Mouse (Mus musculus): ENCODE measurements around the gene Rnf123. TPM values are rescaled to one million over a fixed set of nuclear protein-coding genes. Genes with fewer than 3 reads are reported as not detected.

Rnf123 gene
- polyA plus RNA-seq (2012; rRNA removed): 105 and 129 TPM in 2 replicates

GRCm38 (mm10) chr9:108082988-108083431, at the start of gene Rnf123:
Gene Rnf123, minus strand, starts transcription at chr9:108083346.

GRCm38 (mm10) chr9:108094184-108094941, 11.2 kb upstream of the Rnf123 start, which contains the start of gene Apeh:
Gene Apeh, minus strand, starts transcription at chr9:108094606.

GRCm38 (mm10) chr9:108080168-108080567, 3.0 kb downstream of the Rnf123 start, which contains the start of gene Mst1:
Gene Mst1, plus strand, starts transcription at chr9:108080436.

GRCm38 (mm10) chr9:108052885-108053664, 30.1 kb downstream of the Rnf123 start, which contains the start of gene Amigo3:
Gene Amigo3, plus strand, starts transcription at chr9:108053159.

GRCm38 (mm10) chr9:108049016-108049455, 34.1 kb downstream of the Rnf123 start, which contains the start of gene Gmppb:
Gene Gmppb, plus strand, starts transcription at chr9:108049242.

GRCm38 (mm10) chr9:108001922-108002770, 81.0 kb downstream of the Rnf123 start, which contains the start of gene Ip6k1:
Gene Ip6k1, plus strand, starts transcription at chr9:108002501.

Other genes starting within 250 kb of the Rnf123 start
- 21.5 and 22.3 TPM in 2 replicates for gene Rbm6, start 210.1 kb downstream of the Rnf123 start, polyA plus RNA-seq (2012; rRNA removed)
- gene Mon1a, start 195.2 kb downstream of the Rnf123 start, polyA plus RNA-seq (2012; rRNA removed): 3.8 and 3.9 TPM in 2 replicates
- 0.98 and 1.0 TPM in 2 replicates for gene Mst1r, start 176.5 kb downstream of the Rnf123 start, polyA plus RNA-seq (2012; rRNA removed)
- gene Actl11, start 154.9 kb downstream of the Rnf123 start, polyA plus RNA-seq (2012; rRNA removed): not detected in 2 replicates
- 0.10 and 0.13 TPM in 2 replicates for gene Camkv, start 147.7 kb downstream of the Rnf123 start, polyA plus RNA-seq (2012; rRNA removed)
- 6.3 and 8.5 TPM in 2 replicates for gene Traip, start 133.2 kb downstream of the Rnf123 start, polyA plus RNA-seq (2012; rRNA removed)
- 73.2 and 97.2 TPM in 2 replicates for gene Uba7, start 107.8 kb downstream of the Rnf123 start, polyA plus RNA-seq (2012; rRNA removed)
- 0.65 and 0.71 TPM in 2 replicates for gene Gm20661, start 100.3 kb downstream of the Rnf123 start, polyA plus RNA-seq (2012; rRNA removed)
- 27.4 and 29.9 TPM in 2 replicates for gene Inka1, start 97.5 kb downstream of the Rnf123 start, polyA plus RNA-seq (2012; rRNA removed)
- 2.4 and 3.3 TPM in 2 replicates for gene Cdhr4, start 90.8 kb downstream of the Rnf123 start, polyA plus RNA-seq (2012; rRNA removed)
- 0.58 and 0.95 TPM in 2 replicates for gene Gm20662, start 87.0 kb downstream of the Rnf123 start, polyA plus RNA-seq (2012; rRNA removed)
- 27.1 and 30.8 TPM in 2 replicates for gene Ip6k1, start 80.8 kb downstream of the Rnf123 start, polyA plus RNA-seq (2012; rRNA removed)
- 8.2 and 9.5 TPM in 2 replicates for gene Gmppb, start 34.1 kb downstream of the Rnf123 start, polyA plus RNA-seq (2012; rRNA removed)
- gene Amigo3, start 30.2 kb downstream of the Rnf123 start, polyA plus RNA-seq (2012; rRNA removed): 0.42 and 0.55 TPM in 2 replicates
- 17.8 and 19.6 TPM in 2 replicates for gene Mst1, start 2.9 kb downstream of the Rnf123 start, polyA plus RNA-seq (2012; rRNA removed)
- 116 and 139 TPM in 2 replicates for gene Apeh, start 11.3 kb upstream of the Rnf123 start, polyA plus RNA-seq (2012; rRNA removed)
- gene Bsn, start 107.0 kb upstream of the Rnf123 start, polyA plus RNA-seq (2012; rRNA removed): 0.86 and 0.89 TPM in 2 replicates
- 4.5 and 5.6 TPM in 2 replicates for gene Dag1, start 180.6 kb upstream of the Rnf123 start, polyA plus RNA-seq (2012; rRNA removed)
- gene Nicn1, start 207.1 kb upstream of the Rnf123 start, polyA plus RNA-seq (2012; rRNA removed): 2.7 and 3.1 TPM in 2 replicates
- gene Amt, start 213.5 kb upstream of the Rnf123 start, polyA plus RNA-seq (2012; rRNA removed): 6.6 and 7.8 TPM in 2 replicates
- gene Rhoa, start 222.8 kb upstream of the Rnf123 start, polyA plus RNA-seq (2012; rRNA removed): 77.4 and 89.7 TPM in 2 replicates
- gene Tcta, start 222.8 kb upstream of the Rnf123 start, polyA plus RNA-seq (2012; rRNA removed): 8.4 and 10.7 TPM in 2 replicates

Measured in liver, embryonic 14 days (tissue).